Mouse (Mus musculus): ENCODE measurements around the gene Gm49403.
A peak's percentile ranks its signal among the peaks of the same experiment; 100 is the strongest.
"Not testable (repeated sequence)": the region's sequence is repeated elsewhere in the genome, so short reads cannot be mapped to it uniquely, and the experiment has no call there.

Gm49403 gene

DNA sequence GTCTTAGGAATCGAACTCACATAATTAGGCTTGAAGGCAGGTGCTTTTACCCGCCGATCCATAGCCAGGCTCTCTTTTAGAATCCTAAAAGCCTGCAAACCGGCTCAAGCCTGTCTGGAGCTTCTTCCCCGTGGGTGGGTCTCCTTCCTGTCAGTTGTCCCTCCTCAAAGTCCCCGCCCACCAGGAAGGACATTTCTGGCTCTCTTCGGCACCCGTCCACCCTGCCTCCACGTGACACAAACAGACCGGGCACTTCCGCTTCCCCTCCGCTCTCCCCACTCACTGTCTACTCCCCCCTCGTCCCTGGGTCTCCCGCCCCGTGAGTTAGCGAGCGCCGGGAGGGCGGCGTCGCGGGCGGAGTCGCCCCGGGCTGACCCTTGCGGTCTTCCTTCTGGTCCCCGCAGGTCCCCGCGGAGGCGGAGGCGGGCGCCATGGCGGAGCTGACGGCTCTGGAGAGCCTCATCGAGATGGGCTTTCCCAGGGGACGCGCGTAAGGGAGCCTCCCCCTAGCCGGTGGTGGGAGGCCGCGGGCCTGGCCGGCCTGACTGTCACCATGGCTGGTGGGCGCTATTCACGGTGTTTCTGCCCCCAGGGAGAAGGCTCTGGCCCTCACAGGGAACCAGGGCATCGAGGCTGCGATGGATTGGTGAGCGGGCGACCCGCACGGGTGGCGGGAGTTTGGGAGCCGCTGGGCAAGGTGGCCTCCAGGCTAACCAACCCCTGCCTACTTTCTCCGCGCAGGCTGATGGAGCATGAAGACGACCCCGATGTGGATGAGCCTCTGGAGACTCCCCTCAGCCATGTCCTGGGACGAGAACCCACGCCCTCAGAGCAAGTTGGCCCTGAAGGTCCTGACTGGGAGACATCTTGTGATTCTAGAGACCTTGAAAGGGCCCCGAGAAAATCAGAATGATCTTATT, 12.2 kb upstream of the Gm49403 start, which contains the start of gene Ubxn1:
TSS of gene Ubxn1 (plus strand) at position 230 of the 920 bp plus-strand sequence.
- peak; percentile 91 to 93 for DNase-seq (ENCODE audit: low spot score in 2 of 2)

DNA sequence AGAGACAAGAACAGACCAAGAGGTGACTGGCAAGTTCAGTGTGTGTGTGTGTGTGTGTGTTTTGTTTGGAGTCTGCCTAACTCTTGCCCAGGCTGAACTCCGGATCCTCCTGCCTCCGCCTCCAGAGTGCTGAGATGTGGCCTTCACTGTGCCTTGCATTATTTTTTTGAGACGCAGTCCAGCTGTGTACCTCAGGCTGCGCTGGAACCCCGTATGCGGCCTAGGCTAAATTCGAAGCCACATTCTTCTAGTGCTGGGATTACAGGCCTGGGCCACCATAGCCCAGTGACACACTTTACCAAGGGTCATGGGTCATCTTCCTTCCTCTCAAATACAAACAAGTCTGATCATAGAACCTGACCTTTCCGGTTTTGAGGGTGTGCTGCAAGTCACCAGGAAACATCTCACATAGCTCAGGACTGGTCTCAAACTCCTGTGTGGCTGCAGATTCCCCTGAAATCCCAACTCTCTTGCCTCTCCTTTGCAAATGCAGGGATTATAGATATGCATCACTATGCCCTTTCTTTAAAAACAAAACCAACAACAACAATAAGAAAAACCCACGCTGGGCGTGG, 11.4 kb upstream of the Gm49403 start:
- no peak for DNase-seq (ENCODE audit: low spot score in 2 of 2)

DNA sequence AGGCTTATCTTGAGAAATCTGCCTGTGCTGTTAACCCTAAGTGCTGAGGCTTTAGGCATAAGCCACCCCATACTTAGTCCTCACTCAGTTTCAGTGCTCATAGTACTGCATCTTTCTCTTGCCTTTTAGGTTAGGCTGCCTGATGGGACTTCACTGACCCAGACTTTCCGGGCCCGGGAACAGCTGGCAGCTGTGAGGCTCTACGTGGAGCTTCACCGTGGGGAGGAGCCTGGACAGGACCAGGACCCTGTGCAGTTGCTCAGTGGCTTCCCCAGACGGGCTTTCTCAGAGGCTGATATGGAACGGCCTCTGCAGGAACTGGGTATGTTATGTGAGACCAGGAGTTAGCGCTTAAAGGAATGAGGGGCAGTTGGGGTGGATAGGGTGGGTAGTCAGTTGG, 8.7 kb upstream of the Gm49403 start:
- no peak for DNase-seq (ENCODE audit: low spot score in 2 of 2)

DNA sequence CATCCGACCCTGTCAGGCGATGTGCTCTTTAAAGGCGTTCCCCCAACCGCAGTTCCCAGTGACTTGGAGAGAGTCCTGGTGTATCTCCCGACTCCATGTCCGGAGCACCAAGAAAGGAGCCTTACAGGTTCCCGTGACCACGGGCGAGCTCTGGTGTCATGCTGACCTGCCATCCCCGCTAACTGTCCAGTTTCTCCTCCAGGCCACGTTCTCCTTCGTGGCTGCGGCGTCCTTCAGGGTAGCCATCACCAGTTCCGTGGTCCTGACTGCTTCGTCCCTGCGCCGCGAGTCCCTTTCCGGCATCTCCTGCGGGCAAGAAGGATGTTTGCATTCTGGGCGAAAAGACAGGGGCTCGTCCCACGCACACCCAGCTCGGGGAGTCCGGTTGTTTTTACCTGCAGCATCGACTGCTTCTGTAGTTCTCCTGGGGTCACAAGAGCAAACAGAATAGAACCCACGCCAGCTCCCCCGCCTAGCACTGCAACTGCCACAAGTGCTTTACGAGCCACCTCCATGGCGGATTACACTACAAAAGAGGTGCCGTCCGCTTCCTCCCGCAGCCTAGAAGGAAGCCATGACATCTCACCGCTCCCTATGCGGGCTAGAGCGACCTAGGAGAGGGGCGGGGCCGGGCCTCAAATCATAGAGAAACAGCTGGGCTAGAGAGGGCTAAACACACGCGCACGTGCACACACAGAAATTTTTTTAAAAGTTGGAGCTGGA, 3.3 kb upstream of the Gm49403 start, which contains the start of gene Uqcc3:
TSS of gene Uqcc3 (minus strand) at position 613 of the 723 bp plus-strand sequence.
- DNase-seq (ENCODE audit: low spot score in 2 of 2) = peak; percentile 73 to 84

DNA sequence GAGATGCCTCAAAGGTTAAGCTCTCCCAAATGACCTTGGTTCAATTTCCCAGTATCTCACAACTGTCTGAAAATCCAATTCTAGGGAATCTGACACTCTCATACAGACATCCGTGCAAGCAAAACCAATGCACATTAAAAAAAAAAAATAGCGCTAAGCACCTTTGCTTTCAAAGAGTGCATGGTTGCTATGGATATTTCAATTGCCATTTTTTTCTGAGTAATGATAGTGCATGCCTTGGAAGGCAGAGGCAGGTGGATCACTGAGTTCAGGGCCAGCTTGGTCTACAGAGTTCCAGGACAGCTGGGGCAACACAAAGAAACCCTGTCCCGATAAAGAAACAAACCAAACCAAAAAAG, 2.7 kb upstream of the Gm49403 start:
- DNase-seq (ENCODE audit: low spot score in 2 of 2) = no peak

DNA sequence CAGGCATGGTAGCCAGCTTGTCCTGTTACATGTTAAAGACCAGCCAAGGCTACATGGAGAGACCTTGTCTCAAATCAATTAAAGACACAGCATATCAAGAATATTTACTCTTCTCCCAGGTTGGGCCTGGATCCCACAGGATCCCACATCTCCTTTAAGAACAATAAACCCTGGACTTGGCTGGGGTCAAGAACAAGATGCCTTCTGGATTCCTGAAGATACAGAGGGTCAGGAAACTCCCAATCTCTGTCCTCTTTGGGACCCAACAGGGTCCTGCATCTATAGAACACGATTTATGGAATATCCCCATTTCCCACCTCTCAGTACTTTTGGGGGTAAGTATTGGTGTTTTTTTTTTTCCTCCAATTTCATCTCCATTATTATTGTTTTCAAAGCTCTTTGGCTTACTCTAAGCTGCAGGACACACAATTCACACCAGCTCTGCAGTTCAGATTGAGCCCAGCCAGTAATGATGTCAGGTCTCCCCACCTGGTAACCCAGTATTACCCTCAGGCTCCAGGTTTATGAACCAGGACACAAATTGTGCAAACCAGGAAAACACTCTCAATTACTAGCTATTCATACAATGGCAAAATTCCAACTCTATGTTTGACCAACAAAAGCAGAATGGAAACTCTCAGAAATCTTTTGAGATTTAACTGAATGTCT, 3.3 kb downstream of the Gm49403 start:
- DNase-seq (ENCODE audit: low spot score in 2 of 2) = no peak

DNA sequence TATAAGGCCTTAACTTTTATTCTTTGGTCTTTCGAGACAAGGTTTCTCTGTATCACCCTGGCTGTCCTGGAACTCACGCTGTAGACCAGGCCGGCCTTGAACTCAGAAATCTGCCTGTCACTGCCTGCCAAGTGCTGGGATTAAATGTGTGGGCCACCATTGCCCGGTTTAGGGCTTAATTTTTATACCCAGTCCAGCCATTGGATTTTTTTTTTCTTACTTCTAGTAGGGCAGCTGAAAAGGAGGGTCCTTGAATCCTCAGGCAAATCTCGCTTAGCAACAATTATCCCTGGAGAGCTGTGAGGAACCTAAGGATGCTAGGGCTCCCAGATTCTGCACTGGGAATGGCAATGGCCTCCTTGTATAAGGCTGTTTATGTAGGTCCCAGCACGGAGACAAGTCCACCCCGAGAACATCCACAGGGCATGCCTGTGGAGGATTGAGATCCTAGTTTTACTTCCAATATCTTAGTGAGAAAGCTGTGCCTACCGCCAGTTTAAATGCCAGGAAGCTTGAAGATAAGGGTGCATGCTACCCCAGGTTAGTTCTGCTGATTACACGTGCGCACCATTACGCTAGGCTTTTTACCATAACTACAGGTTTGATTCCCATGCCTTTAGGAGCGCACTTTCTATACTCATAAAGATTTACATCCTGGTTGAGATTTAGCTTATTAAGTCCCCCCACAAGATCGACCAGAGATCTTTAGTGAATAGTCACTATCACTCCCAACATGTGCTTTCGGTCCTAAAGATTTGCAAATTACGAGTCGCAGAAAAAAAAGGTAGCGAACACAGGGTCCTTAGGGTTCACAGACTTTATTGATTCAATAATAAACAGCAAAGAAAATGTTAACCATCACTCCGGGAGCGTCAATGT, 4.1 kb downstream of the Gm49403 start:
- DNase-seq (ENCODE audit: low spot score in 2 of 2) = no peak

DNA sequence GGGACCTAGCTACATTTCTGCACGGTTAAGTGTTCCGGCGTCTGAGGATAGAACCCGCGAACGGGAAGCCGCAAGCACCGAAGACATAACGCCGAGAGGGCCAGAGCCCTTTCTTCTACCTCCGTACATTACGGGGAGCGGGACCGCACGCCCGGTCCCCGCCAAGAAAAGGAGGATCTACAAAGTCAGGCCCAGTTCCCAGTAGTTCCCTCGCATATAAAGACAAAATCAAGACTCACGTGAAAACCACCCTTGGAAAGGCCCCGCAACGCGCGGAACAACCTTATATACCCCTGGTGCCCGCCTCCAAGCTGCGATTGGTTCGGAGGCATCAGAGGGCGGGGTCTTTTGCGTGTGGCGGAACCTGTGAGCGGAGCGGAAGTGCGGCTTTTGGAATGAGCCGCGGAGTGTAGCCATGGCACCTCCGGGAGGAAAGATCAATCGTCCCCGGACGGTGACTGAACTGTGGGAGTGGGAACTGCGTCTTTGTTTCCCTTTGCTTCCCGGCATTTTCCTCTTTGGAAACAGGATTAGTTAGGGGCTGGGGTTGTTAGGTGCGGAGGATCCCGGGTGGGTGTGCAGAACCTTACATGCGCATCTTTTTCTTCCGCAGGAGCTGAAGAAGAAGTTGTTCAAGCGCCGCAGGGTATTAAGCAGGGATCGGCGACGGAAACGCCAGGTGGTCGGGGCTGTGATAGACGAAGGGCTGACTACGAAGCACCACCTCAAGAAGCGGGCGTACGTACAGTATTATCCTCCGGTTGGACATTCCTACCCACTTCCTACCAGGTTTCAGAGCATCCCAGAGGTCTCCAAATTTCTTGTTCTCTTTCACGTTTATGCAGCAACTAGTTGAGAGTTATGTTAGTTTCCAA, 5.0 kb downstream of the Gm49403 start, which contains the start of the genes 1810009A15Rik and Gm49416:
TSS of gene 1810009A15Rik (plus strand) at position 343 of the 875 bp plus-strand sequence.
TSS of gene Gm49416 (plus strand) at position 416 of the 875 bp plus-strand sequence.
- peak; percentile 92 to 94 for DNase-seq (ENCODE audit: low spot score in 2 of 2)

DNA sequence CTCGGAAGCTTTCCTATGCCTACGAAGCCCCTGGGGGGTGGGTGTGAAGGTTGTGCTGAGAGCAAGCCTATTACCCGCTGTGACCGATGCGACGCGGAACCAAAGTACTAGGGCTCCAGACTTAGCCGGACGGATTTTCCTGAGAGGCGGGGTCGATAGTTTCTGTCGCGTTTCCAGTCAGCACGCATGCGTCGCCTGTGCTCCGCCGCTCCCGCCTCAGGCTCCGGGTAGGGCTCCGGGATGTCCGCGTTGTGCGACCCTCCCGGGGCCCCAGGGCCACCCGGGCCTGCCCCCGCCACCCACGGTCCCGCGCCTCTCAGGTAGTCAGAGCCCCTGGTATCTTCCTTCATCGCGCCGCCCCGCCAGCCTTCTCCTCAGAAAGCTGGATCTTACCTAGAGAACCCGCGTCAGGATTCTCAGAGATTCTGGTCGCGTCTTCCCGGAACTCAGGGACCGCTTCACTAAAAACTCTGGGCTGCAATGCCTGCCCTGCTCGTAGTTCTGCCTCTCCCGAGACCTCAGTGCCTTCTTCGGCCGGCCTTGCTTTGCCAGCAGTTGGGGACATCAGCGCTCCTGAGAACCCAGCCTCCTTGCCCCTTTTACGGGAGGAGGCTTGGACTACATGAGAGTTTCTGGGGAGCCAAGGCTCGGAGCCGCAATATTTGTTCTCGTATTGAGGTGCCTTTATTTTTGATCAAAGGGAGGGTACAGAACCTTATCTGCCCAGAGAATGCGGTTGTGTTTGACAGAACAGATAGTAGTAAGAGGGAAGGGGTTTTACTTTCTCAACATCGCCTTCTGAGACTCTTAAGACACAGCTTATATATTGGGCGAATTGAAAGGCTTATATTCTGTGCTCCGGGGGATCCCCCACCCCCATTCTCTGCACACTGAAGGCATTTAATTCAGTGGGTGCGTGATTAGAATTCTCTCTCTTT, 9.4 kb downstream of the Gm49403 start, which contains the start of gene Ints5:
TSS of gene Ints5 (plus strand) at position 177 of the 938 bp plus-strand sequence.
- DNase-seq (ENCODE audit: low spot score in 2 of 2) = peak; percentile 73 to 83

DNA sequence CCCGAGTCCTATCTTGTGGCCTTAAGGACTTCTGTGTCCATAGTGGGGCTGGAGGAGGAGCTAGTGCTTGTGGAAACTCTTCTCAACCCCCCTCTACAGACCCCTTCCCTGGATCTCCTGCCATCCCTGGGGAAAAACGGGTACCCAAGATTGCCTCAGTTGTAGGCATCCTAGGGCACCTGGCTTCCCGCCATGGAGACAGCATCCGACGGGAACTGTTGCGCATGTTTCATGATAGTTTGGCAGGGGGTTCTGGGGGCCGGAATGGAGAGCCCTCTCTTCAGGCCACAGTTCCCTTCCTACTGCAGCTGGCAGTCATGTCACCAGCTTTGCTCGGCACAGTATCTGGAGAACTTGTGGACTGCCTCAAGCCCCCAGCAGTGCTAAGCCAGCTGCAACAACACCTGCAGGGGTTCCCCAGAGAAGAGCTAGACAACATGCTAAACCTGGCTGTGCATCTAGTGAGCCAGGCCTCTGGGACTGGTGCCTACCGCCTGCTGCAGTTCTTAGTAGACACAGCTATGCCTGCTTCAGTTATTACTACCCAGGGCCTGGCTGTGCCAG, 11.7 kb downstream of the Gm49403 start:
- no peak for DNase-seq (ENCODE audit: low spot score in 2 of 2)

DNA sequence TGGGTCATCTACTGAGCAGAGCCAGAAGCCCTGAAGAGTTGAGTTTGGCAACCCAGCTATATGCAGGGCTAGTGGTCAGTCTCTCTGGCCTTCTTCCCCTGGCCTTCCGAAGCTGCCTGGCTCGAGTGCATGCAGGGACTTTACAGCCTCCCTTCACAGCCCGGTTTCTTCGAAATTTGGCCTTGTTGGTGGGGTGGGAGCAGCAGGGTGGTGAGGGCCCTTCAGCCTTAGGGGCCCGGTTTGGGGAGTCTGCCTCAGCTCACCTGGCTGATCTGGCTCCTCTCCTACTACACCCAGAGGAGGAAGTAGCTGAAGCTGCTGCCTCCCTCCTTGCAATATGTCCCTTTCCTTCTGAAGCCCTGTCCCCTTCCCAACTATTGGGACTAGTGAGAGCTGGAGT, 12.5 kb downstream of the Gm49403 start:
- DNase-seq (ENCODE audit: low spot score in 2 of 2) = not testable (repeated sequence)

DNA sequence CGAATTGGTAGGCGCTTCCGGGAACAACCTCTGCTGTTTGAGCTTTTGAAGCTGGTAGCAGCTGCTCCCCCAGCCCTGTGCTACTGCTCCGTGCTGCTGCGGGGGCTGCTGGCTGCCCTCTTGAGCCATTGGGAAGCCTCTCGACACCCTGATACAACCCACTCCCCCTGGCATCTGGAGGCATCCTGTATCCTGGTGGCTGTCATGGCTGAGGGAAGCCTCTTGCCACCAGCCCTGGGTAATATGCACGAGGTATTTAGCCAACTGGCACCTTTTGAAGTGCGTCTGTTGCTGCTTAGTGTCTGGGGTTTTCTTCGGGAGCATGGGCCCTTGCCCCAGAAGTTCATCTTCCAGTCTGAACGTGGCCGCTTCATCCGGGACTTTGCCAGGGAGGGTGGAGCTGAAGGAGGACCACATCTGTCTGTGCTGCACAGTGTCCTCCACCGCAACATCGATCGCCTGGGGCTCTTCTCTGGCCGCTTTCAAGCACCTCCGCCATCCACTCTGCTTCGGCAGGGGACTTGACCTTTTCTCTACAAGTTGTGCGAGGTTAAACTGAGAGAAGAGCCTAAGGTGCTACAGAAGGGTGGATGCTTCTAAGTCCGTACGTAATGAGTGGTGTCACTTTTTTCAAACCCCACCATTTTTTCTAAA, 13.6 kb downstream of the Gm49403 start:
- DNase-seq (ENCODE audit: low spot score in 2 of 2) = peak; percentile 24 to 42

DNA sequence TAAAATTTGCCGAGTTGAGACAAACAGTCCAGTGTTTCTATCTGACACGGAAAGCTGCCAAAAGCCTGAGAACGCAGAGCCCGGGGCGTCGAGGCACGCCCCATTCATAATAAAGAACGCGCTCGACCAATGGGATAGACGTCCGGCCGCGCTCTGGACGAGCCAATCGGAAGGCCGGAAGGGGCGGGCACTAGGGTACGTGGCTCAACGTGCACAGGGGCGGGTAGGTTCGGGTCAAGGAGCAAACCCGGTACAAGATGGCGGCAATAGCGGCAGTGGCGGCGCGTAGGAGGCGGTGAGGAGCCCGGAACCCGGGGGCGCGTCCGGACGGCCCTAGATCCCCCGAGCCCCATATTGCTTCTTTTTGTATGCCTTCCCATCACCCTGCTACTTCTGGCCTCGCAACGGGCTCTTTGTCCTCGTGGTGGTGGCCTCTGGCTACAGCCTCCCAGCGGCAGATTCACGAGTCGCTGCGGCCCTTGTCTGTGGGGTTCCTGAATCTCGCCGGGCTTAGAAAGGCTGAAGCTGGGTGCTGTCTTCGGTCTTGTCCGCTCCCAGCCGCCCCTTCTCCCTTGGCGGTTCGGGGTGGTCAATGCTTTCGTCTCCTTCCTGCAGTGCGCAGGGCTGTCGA, 14.2 kb downstream of the Gm49403 start, which contains the start of gene Ganab:
TSS of gene Ganab (plus strand) at position 207 of the 631 bp plus-strand sequence.
- DNase-seq (ENCODE audit: low spot score in 2 of 2) = peak; percentile 82 to 93

DNA sequence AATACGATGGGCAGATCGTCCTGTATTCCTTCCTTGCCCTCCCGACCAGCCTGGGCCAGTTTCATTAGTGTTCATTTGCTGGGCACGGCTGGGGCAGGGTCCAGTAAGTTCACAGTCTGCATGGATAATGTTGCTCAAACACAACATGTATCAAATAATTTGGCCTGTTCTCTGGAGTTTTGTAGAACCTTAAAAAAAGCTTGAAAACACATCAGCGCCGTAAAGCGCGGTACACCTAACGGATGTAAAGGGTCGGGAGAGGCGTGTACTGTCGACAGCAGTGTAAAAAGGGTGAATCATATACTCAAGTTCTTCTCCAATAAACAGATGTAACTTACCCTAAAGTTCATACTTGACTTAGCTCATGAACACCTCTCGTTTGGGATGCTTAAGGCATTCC, 14.8 kb downstream of the Gm49403 start:
- no peak for DNase-seq (ENCODE audit: low spot score in 2 of 2)

DNA sequence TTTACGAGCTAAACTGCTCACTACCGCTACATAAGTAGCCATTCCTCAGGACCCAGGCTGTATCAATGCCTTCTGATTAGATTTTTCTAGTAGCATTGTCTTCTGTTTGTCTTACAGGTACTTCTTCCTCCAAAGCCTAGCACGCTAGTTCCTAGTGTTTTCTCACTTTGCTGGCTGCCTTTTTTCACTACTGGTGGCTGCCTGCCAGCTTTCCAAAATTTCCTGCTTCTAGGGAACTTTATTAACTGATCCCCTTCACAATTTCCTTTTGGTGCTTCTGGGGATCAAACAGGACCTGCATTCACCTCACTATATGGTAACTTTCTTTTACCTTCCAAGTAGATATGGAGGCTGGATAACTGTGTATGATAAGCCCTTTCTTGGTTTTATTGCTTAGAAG, 15.3 kb downstream of the Gm49403 start:
- DNase-seq (ENCODE audit: low spot score in 2 of 2) = no peak

DNA sequence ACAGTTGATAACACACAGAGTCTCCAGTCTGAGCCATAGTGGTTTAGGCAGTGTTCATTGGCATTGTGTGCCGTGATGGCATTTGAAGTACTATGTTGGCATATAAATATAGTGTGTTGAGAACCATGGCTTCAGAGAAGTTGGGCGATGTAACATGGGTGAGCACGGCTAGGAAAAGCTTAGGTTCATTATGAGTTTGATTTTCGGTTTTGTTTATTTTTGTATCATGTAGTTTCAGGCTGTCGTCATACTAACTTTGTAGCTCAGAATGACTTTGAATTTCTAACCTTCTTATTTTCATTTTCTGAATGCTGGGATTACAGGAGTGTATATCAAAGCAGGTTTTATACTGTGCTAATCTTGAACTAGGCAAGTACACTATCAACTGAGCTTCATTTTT, 19.7 kb downstream of the Gm49403 start:
- no peak for DNase-seq (ENCODE audit: low spot score in 2 of 2)

DNA sequence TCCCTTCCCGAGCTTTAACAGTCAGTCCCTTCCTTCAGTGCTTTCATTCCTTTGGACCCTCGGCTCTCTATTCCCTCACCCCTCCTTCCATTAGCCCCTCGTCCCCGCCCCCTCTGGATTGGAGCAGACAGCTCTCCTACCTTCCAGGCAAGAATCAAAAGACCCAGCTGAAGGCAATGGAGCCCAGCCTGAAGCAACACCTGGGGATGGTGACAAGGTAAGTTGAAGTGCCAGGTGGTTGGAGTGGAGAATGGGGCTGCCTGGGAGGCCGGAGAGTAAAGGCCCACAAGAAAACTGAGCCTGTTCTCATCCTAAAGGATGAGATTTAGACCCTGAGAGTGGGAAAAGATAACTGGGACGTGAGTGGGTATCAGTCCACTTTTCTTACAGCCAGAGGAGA, 24.8 kb downstream of the Gm49403 start:
- DNase-seq (ENCODE audit: low spot score in 2 of 2) = no peak
